Mouse (Mus musculus): Measurements from ENCODE around the gene Rgs8. TPM values are rescaled to one million over a fixed set of nuclear protein-coding genes. Genes with fewer than 3 reads are reported as not detected.

The Rgs8 gene
- total and polyA plus RNA-seq, 3 experiments: 0.06 TPM; not detected in 2

DNA sequence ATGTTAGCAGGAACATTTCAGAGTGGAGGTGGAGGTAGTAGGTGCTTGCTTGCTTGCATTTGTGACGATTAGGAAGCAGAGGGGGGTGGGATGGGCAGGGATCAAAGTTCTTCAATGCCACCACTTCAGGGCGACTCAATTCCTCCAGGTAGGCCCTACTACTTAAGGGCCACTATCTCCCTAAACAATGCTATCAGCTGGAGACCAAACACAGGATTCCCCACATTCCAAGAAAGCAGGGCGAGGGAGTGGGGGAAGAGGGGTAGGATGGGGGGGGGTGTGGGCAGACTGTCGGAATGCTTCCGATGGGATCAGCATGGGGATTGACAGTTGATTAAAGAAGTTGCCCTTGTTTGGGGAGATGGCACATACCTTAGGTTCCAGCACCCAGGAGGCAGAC, 16.0 kb upstream of the Rgs8 start:
- TF ChIP-seq POLR2A (IDR thresholded peaks at IDR 0.05; ENCODE audit: insufficient read depth, low read depth, low read length): no peak
- TF ChIP-seq EP300 (IDR thresholded peaks at IDR 0.05; ENCODE audit: insufficient read depth, low read depth, low read length): no peak
- TF ChIP-seq CTCF (IDR thresholded peaks at IDR 0.05): no peak
- no peaks in the 10 kb centered on the region for H3K79me2 ChIP-seq (replicated peaks; ENCODE audit: control insufficient read depth, insufficient read depth, low read length)
- H3K4me3 ChIP-seq: no peak overlapping the region
- 93% methylated on average over 5 of the region's 5 CpGs for WGBS
- H3K27ac ChIP-seq: no peak overlapping the region
- peaks cover 8% of the 10 kb centered on the region for H3K4me1 ChIP-seq (ENCODE audit: control insufficient read depth, insufficient read depth, low read length)
- no peaks in the 10 kb centered on the region for H3K36me3 ChIP-seq (ENCODE audit: control insufficient read depth, insufficient read depth, low read length)
- no peaks in the 10 kb centered on the region for H3K27me3 ChIP-seq (ENCODE audit: control insufficient read depth, insufficient read depth, low read length)
- DNase-seq: no peak
- H3K9ac ChIP-seq (ENCODE audit: low read depth, low read length): no peak overlapping the region
- intact Hi-C loops (cut with DNase I): loop anchor here (5.0 kb wide), 1 partner anchor 80 kb away; no protein-coding TSS in a partner anchor

DNA sequence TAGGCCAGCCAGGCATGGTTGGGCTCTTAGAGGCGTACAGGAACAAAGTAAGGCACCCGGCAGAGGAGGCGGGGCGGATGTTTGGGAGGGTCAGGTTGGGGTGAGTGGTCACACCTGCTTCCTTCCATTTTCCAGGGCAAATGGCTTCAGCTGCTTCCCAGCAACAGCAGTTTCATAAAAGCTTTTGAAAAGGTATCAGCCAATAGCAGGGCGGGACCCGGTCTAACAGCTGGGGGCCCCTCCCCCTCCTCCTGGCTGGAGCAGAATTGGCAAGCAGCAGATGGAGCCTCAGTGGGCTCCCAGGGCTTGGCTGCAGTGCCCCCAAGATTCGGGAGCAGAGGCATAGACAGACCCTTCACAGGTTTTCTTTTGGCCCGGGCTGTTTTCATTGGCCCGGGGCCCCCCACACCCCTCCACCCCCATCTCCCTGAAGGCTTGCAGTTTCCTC, 11.3 kb upstream of the Rgs8 start:
- Histone ChIP-seq H3K4me1 (ENCODE audit: control insufficient read depth, insufficient read depth, low read length) (peaks cover 3% of the 10 kb centered on the region; the same call in 1 of the 2 replicates), H3K9ac (ENCODE audit: low read depth, low read length) (no peak overlapping the region), H3K36me3 (ENCODE audit: control insufficient read depth, insufficient read depth, low read length) (no peaks in the 10 kb centered on the region), H3K79me2 (replicated peaks; ENCODE audit: control insufficient read depth, insufficient read depth, low read length) (no peaks in the 10 kb centered on the region), H3K27me3 (ENCODE audit: control insufficient read depth, insufficient read depth, low read length) (no peaks in the 10 kb centered on the region), H3K4me3 (peak overlapping the region; percentile 26; the same call in 1 of the 2 replicates), H3K27ac (peak overlapping the region; percentile 40)
- TF ChIP-seq POLR2A (IDR thresholded peaks at IDR 0.05; ENCODE audit: insufficient read depth, low read depth, low read length): no peak
- 0 out of 2 replicates have a peak, but pooled peaks have one; percentile 40 for TF ChIP-seq EP300 (IDR thresholded peaks at IDR 0.05; ENCODE audit: insufficient read depth, low read depth, low read length)
- peak; percentile 66 for DNase-seq
- intact Hi-C loops (cut with DNase I): loop anchor here (5.0 kb wide), 3 partner anchors 54 to 101 kb away; partner anchors contain the start of gene Rgs16
- WGBS: 10% methylated on average over 9 of the region's 9 CpGs

DNA sequence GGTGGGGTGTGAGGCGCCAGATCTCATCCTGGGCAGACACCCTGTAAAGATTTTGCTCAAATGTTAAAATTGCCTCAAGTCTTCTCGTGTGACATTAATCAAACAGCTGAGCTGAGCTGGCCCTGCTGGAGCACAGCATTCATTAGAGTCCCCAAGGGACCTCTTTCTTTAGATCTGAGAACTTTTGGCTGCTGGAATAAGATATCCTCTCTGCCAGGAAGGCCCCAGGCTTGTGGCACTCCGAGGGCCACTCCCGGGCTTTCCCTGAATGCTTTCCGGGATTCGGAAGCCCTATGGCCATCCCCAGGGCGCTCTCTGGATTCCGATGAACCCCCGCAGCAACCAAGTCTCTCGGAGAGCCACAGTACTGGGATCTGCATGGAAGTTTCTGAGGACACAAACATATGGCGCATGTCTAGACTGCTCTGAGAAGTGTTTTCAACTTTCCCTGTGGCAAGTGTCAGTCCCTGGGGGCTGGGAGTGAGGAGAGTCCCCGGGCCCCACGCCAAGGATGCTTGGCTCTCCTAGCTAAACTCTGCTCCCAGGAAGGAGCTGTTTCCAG, 10.8 kb upstream of the Rgs8 start:
- DNase-seq: peak; percentile 79 to 83
- peaks cover 3% of the 10 kb centered on the region; the same call in 1 of the 2 replicates for H3K4me1 ChIP-seq (ENCODE audit: control insufficient read depth, insufficient read depth, low read length)
- intact Hi-C loops (cut with DNase I): loop anchor here (5.0 kb wide), 3 partner anchors 55 to 100 kb away; partner anchors contain the start of gene Rgs16
- H3K36me3 ChIP-seq (ENCODE audit: control insufficient read depth, insufficient read depth, low read length): no peaks in the 10 kb centered on the region
- H3K27me3 ChIP-seq (ENCODE audit: control insufficient read depth, insufficient read depth, low read length): no peaks in the 10 kb centered on the region
- no peak for TF ChIP-seq CTCF (IDR thresholded peaks at IDR 0.05)
- TF ChIP-seq POLR2A (IDR thresholded peaks at IDR 0.05; ENCODE audit: insufficient read depth, low read depth, low read length): no peak
- no peak for TF ChIP-seq EP300 (IDR thresholded peaks at IDR 0.05; ENCODE audit: insufficient read depth, low read depth, low read length)
- no peaks in the 10 kb centered on the region for H3K79me2 ChIP-seq (replicated peaks; ENCODE audit: control insufficient read depth, insufficient read depth, low read length)
- 14% methylated on average over 13 of the region's 13 CpGs for WGBS
- H3K9ac ChIP-seq (ENCODE audit: low read depth, low read length): no peak overlapping the region
- H3K27ac ChIP-seq: peak overlapping the region; percentile 40
- peak overlapping the region; percentile 26; the same call in 1 of the 2 replicates for H3K4me3 ChIP-seq

DNA sequence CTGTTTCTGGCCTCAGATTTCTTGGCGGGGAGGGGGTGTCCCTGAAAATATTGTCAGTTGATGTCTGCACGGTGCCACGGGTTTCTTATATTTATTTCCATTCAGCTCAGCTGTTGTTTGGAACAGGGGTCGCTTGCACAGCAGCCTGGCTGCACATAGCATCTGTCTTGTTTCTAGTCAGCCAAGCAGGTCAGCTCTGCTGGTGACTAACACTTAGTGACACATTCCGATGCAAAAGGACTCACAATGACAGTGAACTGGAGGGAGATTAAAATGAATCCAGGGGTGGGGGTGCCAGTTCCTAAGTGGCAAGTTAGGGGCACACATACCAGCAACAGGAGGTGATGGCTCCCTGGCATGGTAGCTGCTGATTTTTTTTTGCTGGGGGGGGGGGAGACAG, 849 bp downstream of the Rgs8 start:
- no peak for TF ChIP-seq EP300 (IDR thresholded peaks at IDR 0.05; ENCODE audit: insufficient read depth, low read depth, low read length)
- TF ChIP-seq POLR2A (IDR thresholded peaks at IDR 0.05; ENCODE audit: insufficient read depth, low read depth, low read length): no peak
- TF ChIP-seq CTCF (IDR thresholded peaks at IDR 0.05): no peak
- Histone ChIP-seq H3K27me3 (ENCODE audit: control insufficient read depth, insufficient read depth, low read length) (0 out of 2 replicates have a peak, but pooled peaks cover 5% of the 10 kb centered on the region), H3K4me3 (no peak overlapping the region), H3K9ac (ENCODE audit: low read depth, low read length) (no peak overlapping the region), H3K36me3 (ENCODE audit: control insufficient read depth, insufficient read depth, low read length) (no peaks in the 10 kb centered on the region), H3K79me2 (replicated peaks; ENCODE audit: control insufficient read depth, insufficient read depth, low read length) (no peaks in the 10 kb centered on the region), H3K4me1 (ENCODE audit: control insufficient read depth, insufficient read depth, low read length) (no peaks in the 10 kb centered on the region), H3K27ac (no peak overlapping the region)
- no peak for DNase-seq
- 25% methylated on average over 5 of the region's 5 CpGs for WGBS
- intact Hi-C loops (cut with DNase I): no loop called here

DNA sequence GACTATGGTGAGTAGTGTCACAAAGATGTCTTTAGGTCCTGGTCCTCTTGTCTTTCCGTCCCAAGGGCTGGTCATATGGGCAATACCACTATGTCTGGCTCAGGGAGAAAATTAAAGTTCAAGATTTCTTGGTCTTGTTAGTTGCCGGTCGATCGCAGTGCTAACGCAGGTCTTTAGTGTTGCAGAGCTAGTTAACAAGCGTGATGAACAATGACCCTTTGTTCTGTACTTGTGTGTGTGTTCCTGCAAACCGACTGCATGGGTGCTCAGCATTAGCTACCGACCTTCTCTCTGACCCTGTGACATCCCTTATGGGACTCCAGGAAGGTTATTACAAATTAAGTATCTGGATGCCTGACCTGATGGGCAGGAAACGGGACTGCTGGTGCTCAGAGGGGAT, 6.8 kb downstream of the Rgs8 start:
- no peak overlapping the region for H3K9ac ChIP-seq (ENCODE audit: low read depth, low read length)
- H3K4me1 ChIP-seq (ENCODE audit: control insufficient read depth, insufficient read depth, low read length): no peaks in the 10 kb centered on the region
- WGBS: 76% methylated on average over 9 of the region's 9 CpGs
- H3K27me3 ChIP-seq (ENCODE audit: control insufficient read depth, insufficient read depth, low read length): no peaks in the 10 kb centered on the region
- intact Hi-C loops (cut with DNase I): no loop called here
- no peak overlapping the region for H3K4me3 ChIP-seq
- DNase-seq: no peak
- TF ChIP-seq POLR2A (IDR thresholded peaks at IDR 0.05; ENCODE audit: insufficient read depth, low read depth, low read length): no peak
- TF ChIP-seq EP300 (IDR thresholded peaks at IDR 0.05; ENCODE audit: insufficient read depth, low read depth, low read length): no peak
- TF ChIP-seq CTCF (IDR thresholded peaks at IDR 0.05): no peak
- H3K27ac ChIP-seq: no peak overlapping the region
- no peaks in the 10 kb centered on the region for H3K36me3 ChIP-seq (ENCODE audit: control insufficient read depth, insufficient read depth, low read length)
- H3K79me2 ChIP-seq (replicated peaks; ENCODE audit: control insufficient read depth, insufficient read depth, low read length): no peaks in the 10 kb centered on the region

DNA sequence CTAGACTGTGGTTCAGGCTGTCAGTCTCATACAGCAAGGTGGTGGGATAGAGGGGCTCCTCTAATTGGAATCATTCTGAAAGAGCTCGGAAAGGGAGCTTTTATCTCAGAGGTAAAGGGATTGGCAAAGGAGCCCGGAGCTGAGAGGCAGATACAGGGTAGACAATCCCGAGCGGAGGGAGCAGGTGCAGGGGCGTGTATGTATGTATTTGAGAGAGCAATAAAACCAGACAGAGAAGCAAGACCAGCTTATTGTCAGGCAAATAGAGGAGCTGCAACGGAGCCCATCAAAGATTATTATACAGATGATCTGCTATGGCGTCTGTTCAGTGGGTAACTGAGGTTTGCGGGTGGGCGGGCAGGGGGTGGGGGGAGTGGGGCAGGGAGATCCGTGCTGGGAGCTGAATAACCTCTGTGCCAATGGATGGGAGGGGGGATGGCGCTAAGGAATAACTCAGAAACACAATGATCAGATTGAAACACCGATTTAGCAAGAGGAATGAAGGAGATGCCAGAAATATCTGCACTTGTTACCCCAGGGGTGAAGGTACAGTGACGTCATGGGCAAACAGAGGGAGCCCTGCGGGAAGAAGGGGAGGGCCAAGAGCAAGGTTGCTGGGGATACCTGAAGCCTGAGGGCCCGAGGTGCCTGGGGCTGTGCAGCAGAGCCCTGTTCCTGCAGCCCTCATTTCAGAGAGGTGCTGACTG, 8.3 kb downstream of the Rgs8 start:
- intact Hi-C loops (cut with DNase I): no loop called here
- 66% methylated on average over 15 of the region's 15 CpGs for WGBS
- Histone ChIP-seq H3K27ac (no peak overlapping the region), H3K36me3 (ENCODE audit: control insufficient read depth, insufficient read depth, low read length) (no peaks in the 10 kb centered on the region), H3K27me3 (ENCODE audit: control insufficient read depth, insufficient read depth, low read length) (no peaks in the 10 kb centered on the region), H3K79me2 (replicated peaks; ENCODE audit: control insufficient read depth, insufficient read depth, low read length) (no peaks in the 10 kb centered on the region), H3K9ac (ENCODE audit: low read depth, low read length) (no peak overlapping the region), H3K4me1 (ENCODE audit: control insufficient read depth, insufficient read depth, low read length) (no peaks in the 10 kb centered on the region), H3K4me3 (no peak overlapping the region)
- DNase-seq: no peak
- TF ChIP-seq CTCF (IDR thresholded peaks at IDR 0.05) (no peak), EP300 (IDR thresholded peaks at IDR 0.05; ENCODE audit: insufficient read depth, low read depth, low read length) (no peak), POLR2A (IDR thresholded peaks at IDR 0.05; ENCODE audit: insufficient read depth, low read depth, low read length) (no peak)
